Mouse (Mus musculus) stomach, embryonic 15.5 days (tissue): ENCODE results near the gene Olfr874. TPM values are rescaled to one million over a fixed set of nuclear protein-coding genes. Genes with fewer than 3 reads are reported as not detected.

ENCODE experiments used
- ATAC-seq: fragments of 200-750 bp; cut with Nextera tagmentation; 2 replicates; pipeline ENCODE4 v1.8.0; 2017; ENCODE audit warnings: low read depth, moderate number of reproducible peaks, moderate TSS enrichment; ENCODE audit not compliant: insufficient read depth, low FRiP score
- H3K27ac ChIP-seq: fragments of 300-500 bp; sonication (generic); 2 replicates; pipeline ENCODE4 v1.5.1; 2015; ENCODE audit warnings: mild to moderate bottlenecking, inconsistent platforms
- H3K27me3 ChIP-seq: fragments of 300-500 bp; sonication (generic); replicated peaks from 2 replicates; pipeline ENCODE4 v1.6.1; 2015; ENCODE audit warnings: inconsistent platforms
- H3K36me3 ChIP-seq: fragments of 300-500 bp; sonication (generic); 2 replicates; pipeline ENCODE4 v1.6.1; 2015; ENCODE audit warnings: inconsistent platforms
- H3K4me1 ChIP-seq: fragments of 300-500 bp; sonication (generic); 2 replicates; pipeline ENCODE4 v1.6.1; 2015; ENCODE audit warnings: inconsistent platforms
- H3K4me2 ChIP-seq: fragments of 300-500 bp; sonication (generic); 2 replicates; pipeline ENCODE4 v1.6.1; 2015; ENCODE audit warnings: mild to moderate bottlenecking, inconsistent platforms
- H3K4me3 ChIP-seq: fragments of 300-500 bp; sonication (generic); replicated peaks from 2 replicates; pipeline ENCODE4 v1.5.1; 2015; ENCODE audit warnings: inconsistent platforms
- H3K9ac ChIP-seq: fragments of 300-500 bp; sonication (generic); 2 replicates; pipeline ENCODE4 v1.6.1; 2015; ENCODE audit warnings: inconsistent platforms
- H3K9me3 ChIP-seq: fragments of 300-500 bp; sonication (generic); 2 replicates; pipeline ENCODE4 v1.6.1; 2016; ENCODE audit warnings: inconsistent platforms
- WGBS: fragments of 180-500 bp; shearing (Covaris S2); methylation state at CpG from one replicate; pipeline ENCODE4 v1.1.7; 2015; 5-methylcytosine and 5-hydroxymethylcytosine counted together
- polyA plus RNA-seq: library from polyadenylated mRNA; unstranded; fragments of >200 nt; fragmentation: Nextera tagmentation; extraction: Ambion mirVana; gene quantifications from 2 replicates; pipeline ENCODE4 v1.2.1, GENCODE M21; 2015

Gene Olfr874
- polyA plus RNA-seq = not detected in 2 replicates

GRCm38 (mm10) chr9:37744806-37745205 lies at the start of gene Olfr874:
TSS of gene Olfr874 (plus strand) at chr9:37745106.
- no peak within 1 kb of the TSS for H3K9ac ChIP-seq
- H3K4me2 ChIP-seq = no peak within 1 kb of the TSS
- H3K4me3 ChIP-seq = no peak within 1 kb of the TSS
- H3K27ac ChIP-seq = no peak within 1 kb of the TSS
- no peak for ATAC-seq
- no peaks in the 10 kb centered on the region for H3K4me1 ChIP-seq
- no peaks in the 10 kb centered on the region for H3K36me3 ChIP-seq
- H3K9me3 ChIP-seq = no peaks in the 10 kb centered on the region
- H3K27me3 ChIP-seq = no peaks in the 10 kb centered on the region

GRCm38 (mm10) chr9:37716150-37716549 lies 28.8 kb upstream of the Olfr874 start, which contains the start of gene Olfr160:
TSS of gene Olfr160 (minus strand) at chr9:37716250.
- H3K9ac ChIP-seq = no peak within 1 kb of the TSS
- no peaks in the 10 kb centered on the region for H3K4me1 ChIP-seq
- H3K27me3 ChIP-seq = no peaks in the 10 kb centered on the region
- no peak for ATAC-seq
- H3K27ac ChIP-seq = no peak within 1 kb of the TSS
- no peaks in the 10 kb centered on the region for H3K9me3 ChIP-seq
- no peaks in the 10 kb centered on the region for H3K36me3 ChIP-seq
- H3K4me2 ChIP-seq = no peak within 1 kb of the TSS
- WGBS = 76% methylated on average over 1 of the region's 1 CpGs
- no peak within 1 kb of the TSS for H3K4me3 ChIP-seq

- Histone ChIP-seq H3K4me2 (no peak overlapping the region), H3K4me1 (no peaks in the 10 kb centered on the region), H3K9ac (no peak overlapping the region), H3K4me3 (no peak overlapping the region), H3K27ac (no peak overlapping the region), H3K36me3 (no peaks in the 10 kb centered on the region), H3K27me3 (no peaks in the 10 kb centered on the region), H3K9me3 (no peaks in the 10 kb centered on the region)
- WGBS = 93% methylated on average over 1 of the region's 1 CpGs
- ATAC-seq = no peak
Observed at GRCm38 (mm10) chr9:37734310-37734709, 10.6 kb upstream of the Olfr874 start.

- Histone ChIP-seq H3K27ac (no peak overlapping the region), H3K36me3 (no peaks in the 10 kb centered on the region), H3K9me3 (no peaks in the 10 kb centered on the region), H3K27me3 (no peaks in the 10 kb centered on the region), H3K4me1 (no peaks in the 10 kb centered on the region), H3K9ac (no peak overlapping the region), H3K4me2 (no peak overlapping the region), H3K4me3 (no peak overlapping the region)
- WGBS = 48% methylated on average over 7 of the region's 7 CpGs
- ATAC-seq = no peak
Observed at GRCm38 (mm10) chr9:37750319-37751075, 5.6 kb downstream of the Olfr874 start.

- ATAC-seq = no peak
- no peaks in the 10 kb centered on the region for H3K9me3 ChIP-seq
- 73% methylated on average over 2 of the region's 2 CpGs for WGBS
Observed at GRCm38 (mm10) chr9:37751467-37751866, 6.6 kb downstream of the Olfr874 start.

GRCm38 (mm10) chr9:37752006-37752405 lies 7.1 kb downstream of the Olfr874 start:
- Histone ChIP-seq H3K36me3 (no peaks in the 10 kb centered on the region), H3K4me1 (no peaks in the 10 kb centered on the region), H3K27me3 (no peaks in the 10 kb centered on the region), H3K9ac (no peak overlapping the region), H3K4me3 (no peak overlapping the region), H3K9me3 (no peaks in the 10 kb centered on the region), H3K4me2 (no peak overlapping the region), H3K27ac (no peak overlapping the region)
- ATAC-seq = no peak
- WGBS = 66% methylated on average over 4 of the region's 4 CpGs

More at GRCm38 (mm10) chr9:37751467-37751866, 6.6 kb downstream of the Olfr874 start:
- H3K27ac ChIP-seq = no peak overlapping the region
- no peaks in the 10 kb centered on the region for H3K27me3 ChIP-seq
- H3K36me3 ChIP-seq = no peaks in the 10 kb centered on the region
- no peaks in the 10 kb centered on the region for H3K4me1 ChIP-seq
- no peak overlapping the region for H3K4me3 ChIP-seq
- no peak overlapping the region for H3K9ac ChIP-seq
- no peak overlapping the region for H3K4me2 ChIP-seq

- no peaks in the 10 kb centered on the region for H3K27me3 ChIP-seq
- no peak overlapping the region for H3K9ac ChIP-seq
- H3K4me1 ChIP-seq = no peaks in the 10 kb centered on the region
- H3K27ac ChIP-seq = no peak overlapping the region
- no peak for ATAC-seq
- 75% methylated on average over 2 of the region's 2 CpGs for WGBS
- no peaks in the 10 kb centered on the region for H3K9me3 ChIP-seq
- no peak overlapping the region for H3K4me3 ChIP-seq
- H3K4me2 ChIP-seq = no peak overlapping the region
- no peaks in the 10 kb centered on the region for H3K36me3 ChIP-seq
Observed at GRCm38 (mm10) chr9:37761728-37762127, 16.8 kb downstream of the Olfr874 start.

- WGBS = 44% methylated on average over 2 of the region's 2 CpGs
- H3K4me3 ChIP-seq = no peak overlapping the region
- no peak overlapping the region for H3K9ac ChIP-seq
- H3K9me3 ChIP-seq = no peaks in the 10 kb centered on the region
- no peak overlapping the region for H3K27ac ChIP-seq
- H3K4me2 ChIP-seq = no peak overlapping the region
- ATAC-seq = no peak
- no peaks in the 10 kb centered on the region for H3K36me3 ChIP-seq
- no peaks in the 10 kb centered on the region for H3K27me3 ChIP-seq
- no peaks in the 10 kb centered on the region for H3K4me1 ChIP-seq
Observed at GRCm38 (mm10) chr9:37762541-37762940, 17.6 kb downstream of the Olfr874 start.

GRCm38 (mm10) chr9:37770661-37771060 lies 25.8 kb downstream of the Olfr874 start:
- Histone ChIP-seq H3K4me3 (no peak overlapping the region), H3K27ac (no peak overlapping the region), H3K4me2 (no peak overlapping the region), H3K36me3 (no peaks in the 10 kb centered on the region), H3K9ac (no peak overlapping the region), H3K9me3 (no peaks in the 10 kb centered on the region), H3K4me1 (no peaks in the 10 kb centered on the region), H3K27me3 (no peaks in the 10 kb centered on the region)
- no peak for ATAC-seq
- WGBS = 59% methylated on average over 2 of the region's 2 CpGs

- 33% methylated on average over 2 of the region's 2 CpGs for WGBS
- Histone ChIP-seq H3K9me3 (no peaks in the 10 kb centered on the region), H3K27me3 (no peaks in the 10 kb centered on the region), H3K4me2 (no peak within 1 kb of the TSS), H3K27ac (no peak within 1 kb of the TSS), H3K9ac (no peak within 1 kb of the TSS), H3K4me1 (no peaks in the 10 kb centered on the region), H3K4me3 (no peak within 1 kb of the TSS), H3K36me3 (no peaks in the 10 kb centered on the region)
- no peak for ATAC-seq
Observed at GRCm38 (mm10) chr9:37771759-37772158, 26.9 kb downstream of the Olfr874 start, which contains the start of gene Olfr875. TSS of gene Olfr875 (plus strand) at chr9:37771857.

- Histone ChIP-seq H3K9me3 (no peaks in the 10 kb centered on the region), H3K4me1 (peaks cover 5% of the 10 kb centered on the region), H3K27me3 (no peaks in the 10 kb centered on the region), H3K27ac (no peak overlapping the region), H3K36me3 (no peaks in the 10 kb centered on the region), H3K4me3 (peak overlapping the region; percentile 14), H3K4me2 (peak overlapping the region; percentile 40), H3K9ac (no peak overlapping the region)
- 5% methylated on average over 7 of the region's 7 CpGs for WGBS
- ATAC-seq = peak; percentile 70; the same call in 1 of the 2 replicates
Observed at GRCm38 (mm10) chr9:37782766-37783260, 37.9 kb downstream of the Olfr874 start.
